Mouse (Mus musculus) megakaryocyte, embryonic 14.5 days (primary cell): ENCODE measurements around the gene Cybrd1. TPM values are rescaled to one million over a fixed set of nuclear protein-coding genes. Genes with fewer than 3 reads are reported as not detected.

Experiments used
- H3K27me3 ChIP-seq: replicated peaks from 2 replicates; pipeline ENCODE3; 2012; ENCODE audit warnings: inconsistent platforms
- H3K36me3 ChIP-seq: replicated peaks from 2 replicates; pipeline ENCODE3; 2012; ENCODE audit warnings: low read length, inconsistent platforms, mixed read lengths
- H3K4me1 ChIP-seq: 2 replicates; pipeline ENCODE4 v1.6.1; 2012; ENCODE audit warnings: inconsistent platforms
- H3K4me3 ChIP-seq: replicated peaks from 2 replicates; pipeline ENCODE3; 2012; ENCODE audit warnings: moderate library complexity, mild to moderate bottlenecking, inconsistent platforms
- H3K9me3 ChIP-seq: 2 replicates; pipeline ENCODE4 v1.6.1; 2012; ENCODE audit warnings: inconsistent platforms
- FLI1 ChIP-seq: IDR thresholded peaks from 2 replicates; pipeline ENCODE4 v1.6.1; 2012; ENCODE audit warnings: low read length, inconsistent platforms, mixed read lengths
- GATA1 ChIP-seq: IDR thresholded peaks from 3 replicates; pipeline ENCODE4 v1.6.1; 2012; ENCODE audit warnings: mixed read lengths, low read length, inconsistent platforms, borderline replicate concordance
- polyA plus RNA-seq: library from polyadenylated mRNA; stranded (reverse); fragments of >175 nt; gene quantifications from 2 replicates; pipeline ENCODE4 v1.2.3, GENCODE M21; 2012; ENCODE audit warnings: low replicate concordance; ENCODE audit not compliant: insufficient read depth

Gene Cybrd1
- 0.06 TPM in 1 of 2 replicates, not detected in the other for polyA plus RNA-seq

DNA sequence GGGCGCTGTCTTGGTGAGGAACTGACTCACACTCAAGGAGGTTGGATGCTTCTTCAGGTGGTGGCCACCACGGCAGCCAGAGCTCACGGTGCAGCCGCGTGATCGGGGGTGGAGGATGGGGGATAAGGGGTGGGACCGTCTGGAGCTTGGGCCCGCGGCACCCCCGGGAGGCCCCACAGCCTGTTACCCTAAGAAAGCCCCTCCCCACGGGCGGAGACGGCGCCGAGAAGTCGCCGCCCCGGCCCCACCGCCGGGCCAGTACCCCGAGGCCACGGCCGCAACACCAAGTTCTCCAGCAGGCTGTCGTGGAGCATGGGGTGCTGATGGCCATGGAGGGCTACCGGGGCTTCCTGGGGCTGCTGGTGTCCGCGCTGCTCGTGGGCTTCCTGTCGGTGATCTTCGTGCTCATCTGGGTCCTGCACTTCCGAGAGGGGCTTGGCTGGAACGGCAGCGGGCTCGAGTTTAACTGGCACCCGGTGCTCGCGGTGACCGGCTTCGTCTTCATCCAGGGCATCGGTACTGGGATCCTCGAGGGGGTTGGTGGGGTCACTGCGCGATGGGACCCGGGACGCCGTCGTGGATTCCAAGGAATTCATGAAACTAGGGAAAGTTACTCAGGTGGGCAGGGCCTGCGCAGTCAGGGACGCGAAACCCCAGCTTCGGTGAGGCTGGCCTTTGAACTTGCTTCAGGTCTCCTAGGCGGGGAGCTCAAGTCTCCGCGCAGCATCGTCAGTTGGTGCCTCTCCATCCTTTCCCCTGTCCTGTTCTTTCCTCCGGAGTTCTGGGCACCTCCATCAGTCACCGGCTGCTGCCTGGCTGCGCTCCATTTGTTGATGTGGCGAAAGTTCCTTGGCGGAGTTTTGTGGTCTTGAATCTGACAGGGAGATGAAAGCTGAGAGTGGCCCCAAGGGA lies at the start of gene Cybrd1:
Gene Cybrd1, plus strand, starts transcription at position 127 of the 912 bp plus-strand sequence.
- peak within 1 kb of the TSS; percentile 93 for H3K4me3 ChIP-seq
- TF ChIP-seq FLI1 (no peak), GATA1 (no peak)
- no peaks in the 10 kb centered on the region for H3K36me3 ChIP-seq
- H3K9me3 ChIP-seq = peaks cover 11% of the 10 kb centered on the region
- peaks cover 16% of the 10 kb centered on the region for H3K4me1 ChIP-seq
- peaks cover 63% of the 10 kb centered on the region for H3K27me3 ChIP-seq

DNA sequence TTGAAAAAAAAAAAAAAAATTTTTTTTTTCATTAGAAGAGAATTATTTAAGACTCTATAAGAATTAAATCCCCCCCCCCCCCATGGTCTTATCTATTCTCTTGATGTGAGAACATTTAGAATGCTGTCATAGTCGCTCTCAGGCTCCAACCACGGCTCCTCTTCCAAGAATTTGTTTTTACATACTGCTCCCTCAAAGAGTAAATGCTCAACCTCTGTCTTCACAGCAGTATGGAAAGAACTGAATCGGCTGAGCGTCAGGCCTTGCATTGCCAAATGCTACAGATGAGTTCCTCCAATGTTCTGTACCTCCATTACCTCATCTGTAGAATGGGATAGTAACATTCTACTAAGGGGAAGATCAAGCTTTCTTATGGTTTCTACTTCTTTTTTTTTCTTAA lies 46.1 kb upstream of the Cybrd1 start:
- peaks cover 23% of the 10 kb centered on the region; the same call in 1 of the 2 replicates for H3K4me1 ChIP-seq
- no peaks in the 10 kb centered on the region for H3K27me3 ChIP-seq
- TF ChIP-seq GATA1 = no peak
- TF ChIP-seq FLI1 = no peak
- H3K36me3 ChIP-seq = peaks cover 40% of the 10 kb centered on the region
- H3K9me3 ChIP-seq = no peaks in the 10 kb centered on the region
- no peak overlapping the region for H3K4me3 ChIP-seq

DNA sequence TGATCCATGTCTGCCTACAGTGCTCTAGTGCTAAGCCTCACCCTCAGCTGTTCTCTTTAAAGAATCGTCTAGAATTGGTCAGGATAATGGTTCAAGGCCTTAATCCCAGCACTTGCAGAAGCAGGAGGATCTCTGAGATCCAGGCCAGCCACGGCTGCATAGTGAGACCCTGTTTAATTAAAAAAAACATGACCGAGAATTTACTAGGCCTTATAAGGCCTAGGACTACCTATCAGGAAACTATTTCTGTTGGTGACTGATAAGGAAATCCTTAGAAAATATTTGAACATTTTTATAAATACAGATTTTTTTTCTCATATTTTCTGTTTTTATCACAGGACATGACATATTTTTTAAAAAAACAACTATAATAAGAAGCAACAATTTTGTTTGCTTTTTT lies 44.4 kb upstream of the Cybrd1 start:
- Histone ChIP-seq H3K27me3 (no peaks in the 10 kb centered on the region), H3K9me3 (no peaks in the 10 kb centered on the region), H3K4me1 (peaks cover 23% of the 10 kb centered on the region; the same call in 1 of the 2 replicates), H3K36me3 (peaks cover 56% of the 10 kb centered on the region), H3K4me3 (no peak overlapping the region)
- TF ChIP-seq FLI1 = no peak
- TF ChIP-seq GATA1 = no peak

DNA sequence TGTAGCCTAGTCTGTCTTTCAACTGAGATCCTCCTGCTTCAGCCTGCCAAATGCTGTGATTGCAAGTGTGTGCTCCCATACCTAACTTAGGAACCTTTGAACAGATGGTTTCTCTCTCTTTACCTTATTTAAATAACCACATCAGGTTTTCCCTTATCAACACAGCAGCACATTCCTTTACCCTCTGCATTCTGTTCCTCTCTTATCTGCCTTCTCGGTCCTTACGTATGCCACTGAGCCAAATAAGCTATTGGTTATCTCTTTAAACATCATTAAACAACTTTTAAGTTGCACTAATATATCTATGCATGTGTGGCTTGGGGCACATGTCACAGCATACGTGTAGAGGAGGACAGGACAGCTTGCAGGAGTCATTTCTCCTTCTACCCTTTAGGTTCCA lies 43.9 kb upstream of the Cybrd1 start:
- H3K9me3 ChIP-seq = no peaks in the 10 kb centered on the region
- TF ChIP-seq FLI1 (no peak), GATA1 (no peak)
- no peak overlapping the region for H3K4me3 ChIP-seq
- peaks cover 23% of the 10 kb centered on the region; the same call in 1 of the 2 replicates for H3K4me1 ChIP-seq
- peaks cover 59% of the 10 kb centered on the region for H3K36me3 ChIP-seq
- no peaks in the 10 kb centered on the region for H3K27me3 ChIP-seq

DNA sequence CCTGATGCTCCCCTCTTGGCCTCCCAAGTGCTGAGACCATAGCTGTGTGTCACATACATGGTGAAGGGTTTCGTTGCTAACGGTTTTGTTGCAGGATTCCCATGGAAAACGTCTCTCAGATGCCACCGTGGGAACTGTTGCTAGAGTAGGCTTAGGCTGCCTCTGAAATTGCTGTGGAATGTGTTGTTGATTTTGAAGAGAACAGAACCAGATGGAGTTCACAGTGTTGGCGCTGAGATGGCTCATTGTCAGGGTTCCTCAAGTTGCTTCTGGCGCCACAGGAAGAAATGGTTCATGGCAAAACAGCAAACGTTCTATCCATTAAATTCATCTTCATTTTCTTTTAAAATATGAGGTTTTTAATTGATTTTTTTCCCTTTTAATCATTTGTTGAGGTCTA lies 35.3 kb upstream of the Cybrd1 start:
- Histone ChIP-seq H3K36me3 (peaks cover 94% of the 10 kb centered on the region), H3K9me3 (no peaks in the 10 kb centered on the region), H3K4me1 (peaks cover 5% of the 10 kb centered on the region; the same call in 1 of the 2 replicates), H3K4me3 (no peak overlapping the region), H3K27me3 (no peaks in the 10 kb centered on the region)
- TF ChIP-seq FLI1 (no peak), GATA1 (no peak)

DNA sequence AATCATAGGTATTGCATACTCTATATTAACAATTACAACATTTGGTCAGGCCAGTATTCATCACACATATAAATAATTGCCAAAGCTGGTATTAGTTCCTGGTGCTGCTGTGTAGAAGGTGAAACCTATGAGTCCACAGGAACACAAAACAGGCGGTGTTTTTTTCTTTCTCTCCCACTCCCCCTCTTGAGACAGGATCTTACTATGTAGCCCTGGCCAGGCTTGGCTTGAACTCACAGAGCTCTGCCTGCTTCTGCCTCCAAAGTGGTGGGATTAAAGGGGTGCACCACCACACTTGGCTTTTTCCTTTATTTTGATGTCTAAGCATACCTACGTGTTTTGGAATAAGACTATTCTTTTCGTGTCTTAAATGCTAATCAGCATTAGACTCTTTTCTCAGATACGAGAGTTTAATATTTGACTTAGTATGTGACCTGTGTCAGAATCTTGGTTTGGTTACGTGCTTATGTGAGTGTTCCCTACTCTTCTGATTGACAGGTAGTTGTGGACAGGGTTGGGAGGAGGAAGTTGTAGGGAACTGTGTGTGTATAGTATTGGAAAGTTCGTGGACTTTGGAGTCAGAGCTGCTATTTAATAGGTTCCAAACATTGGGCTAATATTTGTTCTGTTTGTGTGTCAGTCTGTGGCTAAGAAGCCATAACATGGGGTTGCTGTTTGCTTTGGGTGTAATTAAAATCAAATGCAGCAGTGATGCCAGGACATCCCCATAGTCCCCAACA lies 34.1 kb upstream of the Cybrd1 start:
- TF ChIP-seq FLI1 (no peak), GATA1 (no peak)
- H3K9me3 ChIP-seq = no peaks in the 10 kb centered on the region
- peaks cover 95% of the 10 kb centered on the region for H3K36me3 ChIP-seq

DNA sequence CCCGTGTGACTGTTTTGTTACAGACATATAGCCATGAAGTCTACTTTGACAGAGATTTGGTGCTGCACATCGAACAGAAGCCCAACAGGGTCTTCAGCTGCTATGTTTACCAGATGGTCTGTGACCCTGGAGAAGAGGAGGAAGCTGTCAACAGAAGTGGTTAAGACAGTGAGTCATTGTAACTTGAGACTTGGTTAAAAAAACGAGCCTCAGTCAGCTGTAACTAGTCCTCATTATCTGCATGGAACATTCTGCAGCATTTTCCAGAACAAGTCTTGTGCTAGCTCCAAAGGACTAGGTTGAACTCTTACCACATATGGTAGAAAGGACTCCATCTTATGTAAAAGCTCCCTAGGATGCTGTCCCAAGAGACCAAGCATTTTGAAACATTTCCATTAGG lies 28.0 kb upstream of the Cybrd1 start:
- Histone ChIP-seq H3K4me3 (no peak overlapping the region), H3K4me1 (peaks cover 13% of the 10 kb centered on the region), H3K9me3 (no peaks in the 10 kb centered on the region), H3K27me3 (no peaks in the 10 kb centered on the region), H3K36me3 (peaks cover 94% of the 10 kb centered on the region)
- TF ChIP-seq FLI1 (no peak), GATA1 (no peak)

More for the DNA sequence above, 34.1 kb upstream of the Cybrd1 start:
- Histone ChIP-seq H3K4me1 (peaks cover 5% of the 10 kb centered on the region; the same call in 1 of the 2 replicates), H3K4me3 (no peak overlapping the region), H3K27me3 (no peaks in the 10 kb centered on the region)

DNA sequence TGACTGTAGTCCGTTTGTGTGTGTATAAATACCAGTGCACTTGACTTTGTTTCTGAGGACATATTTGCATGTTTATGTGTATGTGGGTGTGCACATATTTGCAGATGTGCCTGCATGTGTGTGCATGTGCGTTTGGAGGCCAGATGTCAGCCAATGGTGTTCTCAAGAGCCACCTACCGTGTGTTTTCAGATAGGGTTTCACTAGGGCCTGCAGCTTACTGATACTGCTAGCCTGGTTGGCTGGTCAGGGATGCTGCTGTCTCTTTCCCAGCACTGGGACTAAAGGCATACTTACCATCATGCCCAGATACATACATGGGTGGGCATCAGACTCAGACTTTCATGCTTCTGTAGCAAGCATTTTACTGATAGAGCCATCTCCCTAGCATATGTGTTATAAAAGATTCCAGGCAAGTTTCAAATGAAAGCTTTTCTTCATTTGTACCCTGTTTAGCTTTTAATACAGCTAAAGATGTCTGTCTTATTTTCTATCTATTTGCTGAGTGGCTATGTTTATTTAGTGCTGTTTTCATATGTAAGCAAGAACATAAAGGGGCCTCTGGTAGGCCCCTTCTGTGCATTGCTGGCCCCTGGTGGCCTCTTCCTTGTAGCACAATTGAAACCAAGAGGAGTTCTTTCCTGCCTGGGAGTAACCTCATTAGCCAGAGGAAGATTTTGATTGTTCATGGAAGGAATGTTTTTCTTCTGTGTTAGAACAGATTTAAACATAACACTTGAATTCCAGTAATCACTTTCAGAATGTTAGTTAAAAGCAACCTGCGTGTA lies 26.9 kb upstream of the Cybrd1 start:
- Histone ChIP-seq H3K4me3 (no peak overlapping the region), H3K4me1 (peaks cover 8% of the 10 kb centered on the region), H3K9me3 (no peaks in the 10 kb centered on the region), H3K36me3 (peaks cover 92% of the 10 kb centered on the region), H3K27me3 (no peaks in the 10 kb centered on the region)
- TF ChIP-seq GATA1 = no peak
- TF ChIP-seq FLI1 = no peak

DNA sequence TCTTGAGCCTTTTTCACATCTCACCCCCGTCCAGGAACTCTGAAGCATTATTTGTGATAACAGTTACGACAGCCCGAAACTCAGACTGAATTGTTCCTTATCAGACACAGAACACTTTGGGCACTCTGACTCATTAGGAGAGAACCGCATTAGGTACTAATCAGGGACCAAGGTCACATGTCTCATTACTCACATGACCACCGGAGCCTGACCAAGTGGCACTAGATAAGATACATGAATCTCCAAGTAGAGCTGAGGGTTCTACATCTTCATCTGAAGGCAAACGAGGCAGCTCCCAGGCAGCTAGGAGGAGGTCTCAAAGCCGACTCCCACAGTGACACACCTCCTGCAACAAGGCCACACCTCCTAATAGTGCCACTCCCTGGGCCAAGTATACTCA lies 21.6 kb upstream of the Cybrd1 start:
- TF ChIP-seq GATA1 (no peak), FLI1 (no peak)
- no peaks in the 10 kb centered on the region for H3K27me3 ChIP-seq
- peaks cover 88% of the 10 kb centered on the region for H3K36me3 ChIP-seq
- no peaks in the 10 kb centered on the region for H3K9me3 ChIP-seq
- H3K4me3 ChIP-seq = no peak overlapping the region
- peaks cover 11% of the 10 kb centered on the region for H3K4me1 ChIP-seq
